Mouse (Mus musculus) urinary bladder, adult 18-20 months (tissue): ENCODE results near the gene Dolpp1.

Experiments
- DNase-seq, 2 experiments: peaks; one replicate each; pipeline ENCODE4 v3.0.0; 2022; ENCODE audit warnings: low spot score in 2 of 2, mixed read lengths in 2 of 2

The Dolpp1 gene

GRCm38 (mm10) chr2:30440701-30441517 is 48.9 kb downstream of the Dolpp1 start:
- DNase-seq, result peak; percentile 55 to 59

GRCm38 (mm10) chr2:30441518-30442497 is 49.8 kb downstream of the Dolpp1 start:
- peak; percentile 53 to 81 for DNase-seq

DNA sequence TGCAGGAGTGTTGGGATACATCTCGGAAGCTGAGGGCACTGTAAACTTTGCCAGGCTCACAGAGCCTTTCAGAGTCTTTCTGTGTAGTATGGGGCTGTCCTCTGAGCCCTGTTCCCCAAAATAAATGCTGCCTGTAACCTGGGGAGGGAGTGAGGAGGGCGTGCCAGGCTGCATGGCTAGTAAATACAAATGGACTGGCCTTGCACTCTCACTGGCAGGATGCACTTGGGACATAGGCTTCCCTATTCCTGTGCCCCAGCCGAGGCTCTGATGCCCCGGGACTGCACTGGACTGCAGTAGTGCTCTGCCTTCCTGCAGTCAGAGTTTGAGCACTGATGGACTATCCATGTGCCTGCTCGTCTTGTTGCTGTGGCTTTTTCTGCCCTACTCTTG is 50.4 kb downstream of the Dolpp1 start:
- DNase-seq, result no peak

DNA sequence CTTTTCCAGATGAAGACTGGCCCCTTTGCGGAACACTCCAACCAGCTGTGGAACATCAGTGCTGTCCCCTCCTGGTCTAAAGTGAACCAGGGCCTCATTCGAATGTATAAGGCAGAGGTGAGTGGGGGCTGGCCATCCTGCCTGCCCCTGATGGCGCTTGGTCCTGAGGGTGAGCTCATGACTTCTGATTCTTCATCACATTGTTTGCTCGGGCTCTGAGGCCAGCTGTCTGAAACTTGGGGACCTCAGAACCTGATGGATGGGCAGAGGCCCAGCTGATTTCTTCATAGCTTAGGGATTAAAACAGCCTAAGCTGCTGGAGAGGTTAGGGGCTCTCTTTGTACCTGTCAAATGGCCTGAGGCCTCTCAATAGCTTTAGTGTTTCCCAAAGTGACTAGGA is 51.2 kb downstream of the Dolpp1 start:
- no peak for DNase-seq

GRCm38 (mm10) chr2:30444006-30444405 is 52.0 kb downstream of the Dolpp1 start:
- no peak for DNase-seq

DNA sequence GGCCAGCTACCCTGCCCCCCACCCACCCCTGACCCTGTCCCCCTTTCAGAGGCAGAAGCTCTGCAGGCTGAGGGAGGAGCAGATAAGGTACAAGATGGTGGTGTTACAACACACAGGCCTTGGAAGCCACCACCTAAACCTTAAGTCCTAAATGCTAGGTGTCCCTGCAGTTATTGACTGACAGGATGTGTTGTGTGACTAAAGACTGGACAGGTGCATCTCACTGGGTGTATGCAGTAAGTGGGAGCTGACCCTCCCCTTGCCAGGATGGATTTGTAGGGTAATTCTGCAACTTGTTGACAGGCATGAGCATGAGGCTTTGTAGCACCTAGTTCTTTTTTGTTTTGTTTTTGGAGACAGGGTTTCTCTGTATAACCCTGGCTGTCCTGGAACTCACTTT is 52.4 kb downstream of the Dolpp1 start:
- no peak for DNase-seq

- DNase-seq, result peak in 1 of 2 experiments; percentile 70
Observed at GRCm38 (mm10) chr2:30445312-30445711, 53.3 kb downstream of the Dolpp1 start.

GRCm38 (mm10) chr2:30446891-30447826 is 55.1 kb downstream of the Dolpp1 start:
- no peak for DNase-seq

DNA sequence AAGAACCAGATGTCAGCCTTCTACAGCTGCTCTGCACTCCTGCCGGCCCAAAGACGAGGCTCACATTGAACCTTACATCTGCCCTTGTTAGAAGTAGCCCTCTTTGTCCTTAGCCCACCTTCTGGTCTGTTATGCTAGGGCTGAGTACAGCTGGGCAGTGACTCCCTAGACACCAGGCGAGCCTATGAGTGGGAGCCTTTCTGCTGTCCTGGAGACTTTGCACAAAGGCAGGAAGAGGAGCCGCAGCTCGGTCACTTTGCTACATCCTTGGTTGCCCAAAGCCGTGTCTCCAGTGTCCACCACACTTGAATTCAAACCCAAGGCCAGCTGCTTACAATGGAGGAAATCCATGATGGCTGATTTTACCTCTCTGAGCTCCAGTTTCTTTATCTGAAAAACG is 56.3 kb downstream of the Dolpp1 start:
- DNase-seq, result no peak
